Mouse (Mus musculus): ENCODE results near the gene Xylt2. TPM values are rescaled to one million over a fixed set of nuclear protein-coding genes. Genes with fewer than 3 reads are reported as not detected.
"Not testable (repeated sequence)": the region's sequence is repeated elsewhere in the genome, so short reads cannot be mapped to it uniquely, and the experiment has no call there.

Xylt2 gene
- polyA plus RNA-seq, 1 experiment from 2014 or later = 11.7 TPM

DNA sequence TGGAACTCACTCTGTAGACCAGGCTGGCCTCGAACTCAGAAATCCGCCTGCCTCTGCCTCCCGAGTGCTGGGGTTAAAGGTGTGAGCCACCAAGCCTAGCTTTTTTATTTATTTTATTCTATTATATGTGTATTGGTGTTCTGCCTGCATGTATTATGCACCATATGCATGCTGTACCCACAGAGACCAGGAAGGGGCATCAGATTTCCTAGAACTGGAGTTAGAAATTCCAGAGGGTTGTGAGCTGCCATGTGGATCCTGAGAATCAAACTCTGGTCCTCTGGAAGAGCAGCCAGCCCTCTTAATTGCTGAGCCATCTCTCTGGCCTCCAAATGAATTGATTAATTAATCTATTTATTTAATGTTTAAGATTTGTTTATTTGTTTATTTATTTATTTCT, 22.1 kb upstream of the Xylt2 start:
- H3K4me2 ChIP-seq (replicated peaks) = no peak overlapping the region
- H3K9me3 ChIP-seq = no peaks in the 10 kb centered on the region
- ATAC-seq (replicated peaks) = no peak
- H3K9ac ChIP-seq (replicated peaks) = no peak overlapping the region
- H3K27ac ChIP-seq (replicated peaks) = no peak overlapping the region
- whole genome bisulfite sequencing = 98% methylated on average over 3 of the region's 3 CpGs
- H3K27me3 ChIP-seq = no peaks in the 10 kb centered on the region
- no peak overlapping the region for H3K4me3 ChIP-seq
- H3K4me1 ChIP-seq = 0 out of 2 replicates have a peak, but pooled peaks cover 5% of the 10 kb centered on the region
- no peaks in the 10 kb centered on the region for H3K36me3 ChIP-seq

DNA sequence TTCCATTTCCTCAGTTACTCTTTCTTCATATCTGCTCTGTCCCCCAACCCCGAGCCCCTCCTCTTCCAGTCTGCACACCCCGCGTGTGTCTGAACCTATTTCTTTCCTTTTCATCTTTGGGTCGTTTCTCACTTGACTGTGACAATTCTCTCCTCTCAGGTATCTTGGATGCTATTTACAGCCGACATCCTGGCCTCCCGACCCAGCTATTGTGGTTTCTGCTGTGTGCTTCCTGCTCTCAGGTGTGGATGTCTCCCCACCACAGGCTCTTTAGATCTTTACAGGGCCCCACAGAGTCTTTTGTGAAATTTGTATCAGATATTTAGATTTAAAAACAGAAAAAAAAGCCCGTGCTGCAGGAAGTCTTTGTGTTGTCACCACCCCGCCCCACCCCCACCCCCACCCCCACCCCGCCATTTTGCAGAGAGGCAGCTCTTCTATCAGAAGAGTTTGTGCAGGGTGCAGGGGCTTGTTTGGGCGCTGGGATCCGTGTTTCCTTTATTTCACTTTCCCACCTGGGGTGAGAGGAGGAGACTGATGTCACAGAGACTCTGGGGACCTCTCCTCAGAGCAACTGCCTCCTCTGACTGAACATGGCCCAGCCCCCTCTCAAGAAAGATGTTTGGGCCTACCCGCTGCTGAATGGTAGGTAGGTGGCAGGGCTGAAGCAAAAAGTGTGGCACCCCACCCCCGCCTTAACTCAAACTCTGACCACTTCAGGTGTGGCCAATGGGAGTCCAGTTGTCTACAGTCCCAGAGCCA, 20.6 kb upstream of the Xylt2 start:
- Histone ChIP-seq H3K36me3 (no peaks in the 10 kb centered on the region), H3K4me2 (replicated peaks) (no peak overlapping the region), H3K27ac (replicated peaks) (no peak overlapping the region), H3K4me1 (no peaks in the 10 kb centered on the region), H3K27me3 (no peaks in the 10 kb centered on the region), H3K9me3 (no peaks in the 10 kb centered on the region), H3K9ac (replicated peaks) (no peak overlapping the region), H3K4me3 (no peak overlapping the region)
- 53% methylated on average over 13 of the region's 13 CpGs for WGBS
- ATAC-seq (replicated peaks) = no peak

DNA sequence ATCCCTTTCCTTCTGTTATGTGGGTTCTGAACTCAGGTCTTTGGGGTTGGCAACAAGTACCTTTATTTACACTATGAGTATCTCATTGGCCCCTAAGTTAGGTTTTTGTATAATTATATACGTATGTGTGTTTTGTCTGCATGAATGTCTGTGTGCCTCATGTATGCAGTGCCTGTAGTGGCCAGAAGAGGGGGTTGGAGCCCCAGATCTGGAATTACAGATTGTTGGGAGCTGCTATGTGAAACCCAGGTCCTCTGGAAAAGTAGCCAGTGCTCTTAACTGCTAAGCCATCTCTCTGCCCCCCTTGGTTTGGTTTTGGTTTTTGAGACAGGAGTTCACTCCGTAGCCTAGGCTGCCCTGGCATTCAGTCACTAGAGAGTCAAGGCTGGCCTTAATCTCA, 19.8 kb upstream of the Xylt2 start:
- no peaks in the 10 kb centered on the region for H3K36me3 ChIP-seq
- H3K27me3 ChIP-seq = no peaks in the 10 kb centered on the region
- no peak overlapping the region for H3K27ac ChIP-seq (replicated peaks)
- no peaks in the 10 kb centered on the region for H3K4me1 ChIP-seq
- H3K4me3 ChIP-seq = no peak overlapping the region
- no peak overlapping the region for H3K9ac ChIP-seq (replicated peaks)
- ATAC-seq (replicated peaks) = no peak
- H3K4me2 ChIP-seq (replicated peaks) = no peak overlapping the region
- H3K9me3 ChIP-seq = no peaks in the 10 kb centered on the region
- 86% methylated on average over 2 of the region's 2 CpGs for WGBS

DNA sequence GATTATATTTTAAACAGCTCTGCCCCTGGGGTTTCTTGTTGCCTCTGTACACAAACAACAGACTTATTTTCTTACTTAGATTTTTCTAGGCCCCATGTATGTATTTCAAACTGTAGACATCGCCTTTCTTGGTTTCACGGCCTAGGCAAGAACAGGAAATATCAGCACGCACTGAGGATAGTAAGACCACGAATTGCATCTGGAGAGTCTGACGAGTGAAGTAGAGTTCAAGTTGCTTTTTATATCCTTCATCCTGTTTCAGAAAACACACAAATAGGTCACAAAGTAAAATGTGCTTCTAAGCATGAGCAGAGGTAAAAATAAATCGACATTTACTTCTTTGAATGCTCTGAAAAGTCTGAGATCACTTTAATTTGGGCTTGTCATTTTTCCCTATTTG, 18.2 kb upstream of the Xylt2 start:
- Histone ChIP-seq H3K4me2 (replicated peaks) (no peak overlapping the region), H3K36me3 (no peaks in the 10 kb centered on the region), H3K9me3 (no peaks in the 10 kb centered on the region), H3K9ac (replicated peaks) (no peak overlapping the region), H3K4me3 (no peak overlapping the region), H3K27me3 (no peaks in the 10 kb centered on the region), H3K4me1 (no peaks in the 10 kb centered on the region), H3K27ac (replicated peaks) (no peak overlapping the region)
- WGBS = 88% methylated on average over 6 of the region's 6 CpGs
- no peak for ATAC-seq (replicated peaks)

DNA sequence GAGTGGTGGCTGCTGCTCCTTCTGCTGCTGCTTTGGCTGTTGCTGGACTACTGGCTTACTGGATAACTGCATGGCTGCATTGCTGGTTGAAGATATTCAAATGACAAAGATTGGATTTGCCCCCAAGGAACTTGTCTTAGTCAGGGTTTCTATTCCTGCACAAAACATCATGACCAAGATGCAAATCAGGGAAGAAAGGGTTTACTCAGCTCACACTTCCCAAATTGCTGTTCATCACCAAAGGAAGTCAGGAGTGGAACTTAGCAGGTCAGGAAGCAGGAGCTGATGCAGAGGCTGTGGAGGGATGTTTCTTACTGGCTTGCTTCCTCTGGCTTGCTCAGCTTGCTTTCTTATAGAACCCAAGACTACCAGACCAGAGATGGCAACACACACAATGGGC, 15.2 kb upstream of the Xylt2 start:
- not testable (repeated sequence) for H3K4me1 ChIP-seq; H3K36me3 ChIP-seq; H3K27me3 ChIP-seq; H3K4me2 ChIP-seq (replicated peaks); H3K9ac ChIP-seq (replicated peaks); ATAC-seq (replicated peaks); H3K4me3 ChIP-seq; H3K27ac ChIP-seq (replicated peaks); H3K9me3 ChIP-seq

DNA sequence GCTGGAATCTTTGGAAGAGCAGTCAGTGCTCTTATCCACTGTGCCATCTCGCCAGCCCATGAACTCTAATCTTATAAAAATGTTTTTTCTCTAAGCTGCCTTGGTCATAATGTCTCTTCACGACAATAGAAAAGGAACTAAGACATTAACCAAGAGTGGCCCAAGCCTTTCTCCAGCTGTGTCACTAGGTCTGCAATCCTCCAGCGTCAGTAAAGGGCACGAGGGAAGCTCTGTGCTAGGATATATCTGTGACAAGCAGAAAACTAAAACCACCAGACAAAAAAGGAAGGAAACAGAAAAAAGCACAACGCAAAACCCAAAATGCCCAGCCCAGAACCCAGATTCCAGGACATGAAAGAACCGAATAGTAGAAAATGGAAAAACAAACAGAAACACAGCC, 9.9 kb upstream of the Xylt2 start:
- no peak for ATAC-seq (replicated peaks)
- Histone ChIP-seq H3K9ac (replicated peaks) (no peak overlapping the region), H3K36me3 (no peaks in the 10 kb centered on the region), H3K4me3 (no peak overlapping the region), H3K4me1 (no peaks in the 10 kb centered on the region), H3K27ac (replicated peaks) (no peak overlapping the region), H3K9me3 (no peaks in the 10 kb centered on the region), H3K27me3 (no peaks in the 10 kb centered on the region), H3K4me2 (replicated peaks) (no peak overlapping the region)
- 87% methylated on average over 6 of the region's 6 CpGs for WGBS

DNA sequence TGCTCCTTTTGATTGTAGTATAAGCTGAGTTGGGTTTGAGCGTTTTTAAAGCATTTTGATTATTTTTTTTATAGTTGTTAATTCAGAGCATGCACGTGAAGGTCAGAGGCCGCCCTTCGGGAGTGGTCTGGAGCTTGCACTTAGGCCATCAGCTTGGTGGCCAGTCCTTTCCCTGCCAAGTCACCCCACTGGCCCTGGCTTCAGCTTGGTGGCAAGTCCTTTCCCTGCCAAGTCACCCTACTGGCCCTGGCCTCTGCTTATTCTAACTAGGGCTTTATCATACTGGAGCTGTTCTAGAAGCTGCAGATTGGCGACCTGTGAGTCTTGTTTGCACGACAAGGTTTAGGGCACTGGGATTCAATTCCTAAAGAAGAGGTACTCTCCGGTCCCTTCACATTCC, 5.1 kb upstream of the Xylt2 start:
- no peaks in the 10 kb centered on the region for H3K9me3 ChIP-seq
- peaks cover 8% of the 10 kb centered on the region for H3K4me1 ChIP-seq
- H3K27me3 ChIP-seq = no peaks in the 10 kb centered on the region
- H3K36me3 ChIP-seq = no peaks in the 10 kb centered on the region
- no peak overlapping the region for H3K4me3 ChIP-seq
- no peak overlapping the region for H3K27ac ChIP-seq (replicated peaks)
- no peak overlapping the region for H3K4me2 ChIP-seq (replicated peaks)
- ATAC-seq (replicated peaks) = no peak
- 84% methylated on average over 7 of the region's 7 CpGs for WGBS
- H3K9ac ChIP-seq (replicated peaks) = no peak overlapping the region

DNA sequence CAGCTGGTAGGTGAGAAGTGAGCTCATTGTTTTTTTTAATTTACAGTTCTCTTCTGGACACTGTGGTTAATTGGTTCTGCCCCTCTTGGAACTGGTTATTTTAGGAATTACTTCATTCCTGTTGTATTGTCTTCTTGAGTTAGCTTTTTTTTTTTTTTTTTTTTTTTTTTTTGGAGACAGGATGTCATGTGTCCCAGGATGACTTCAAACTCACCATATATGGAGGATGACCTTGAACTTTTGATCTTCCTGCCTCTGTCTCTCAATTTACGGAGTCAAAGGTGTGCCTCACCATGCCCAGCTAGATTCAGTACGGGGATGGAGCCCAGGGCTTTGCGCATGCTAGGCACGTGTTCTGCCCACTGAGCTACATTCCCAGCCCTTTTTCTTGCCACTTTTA, 4.3 kb upstream of the Xylt2 start:
- no peak overlapping the region for H3K9ac ChIP-seq (replicated peaks)
- ATAC-seq (replicated peaks) = no peak
- no peaks in the 10 kb centered on the region for H3K9me3 ChIP-seq
- H3K4me3 ChIP-seq = no peak overlapping the region
- no peak overlapping the region for H3K4me2 ChIP-seq (replicated peaks)
- peaks cover 9% of the 10 kb centered on the region for H3K4me1 ChIP-seq
- H3K36me3 ChIP-seq = no peaks in the 10 kb centered on the region
- no peaks in the 10 kb centered on the region for H3K27me3 ChIP-seq
- H3K27ac ChIP-seq (replicated peaks) = no peak overlapping the region
- WGBS = 90% methylated on average over 4 of the region's 4 CpGs

DNA sequence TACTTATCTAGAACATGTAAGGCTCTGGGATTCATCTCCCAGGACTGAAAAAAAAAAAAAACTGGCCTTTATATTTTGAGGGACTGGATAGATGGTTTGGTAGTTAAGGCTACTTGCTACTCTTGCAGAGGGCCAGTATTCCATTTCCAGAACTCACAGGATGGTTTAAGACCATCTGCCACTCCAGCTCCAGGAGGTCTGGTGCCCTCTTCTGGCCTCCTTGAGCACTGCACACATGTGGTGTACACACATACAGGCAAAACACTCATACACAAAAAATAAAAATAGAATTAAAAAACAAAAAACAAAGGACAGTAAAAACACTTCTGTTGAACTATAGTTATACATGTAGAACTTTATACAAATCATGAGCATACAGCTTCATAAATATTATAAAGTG, 3.3 kb upstream of the Xylt2 start:
- no peak for ATAC-seq (replicated peaks)
- no peak overlapping the region for H3K9ac ChIP-seq (replicated peaks)
- no peak overlapping the region for H3K27ac ChIP-seq (replicated peaks)
- no peaks in the 10 kb centered on the region for H3K36me3 ChIP-seq
- no peak overlapping the region for H3K4me3 ChIP-seq
- peaks cover 19% of the 10 kb centered on the region for H3K4me1 ChIP-seq
- H3K27me3 ChIP-seq = no peaks in the 10 kb centered on the region
- no peaks in the 10 kb centered on the region for H3K9me3 ChIP-seq
- H3K4me2 ChIP-seq (replicated peaks) = no peak overlapping the region

DNA sequence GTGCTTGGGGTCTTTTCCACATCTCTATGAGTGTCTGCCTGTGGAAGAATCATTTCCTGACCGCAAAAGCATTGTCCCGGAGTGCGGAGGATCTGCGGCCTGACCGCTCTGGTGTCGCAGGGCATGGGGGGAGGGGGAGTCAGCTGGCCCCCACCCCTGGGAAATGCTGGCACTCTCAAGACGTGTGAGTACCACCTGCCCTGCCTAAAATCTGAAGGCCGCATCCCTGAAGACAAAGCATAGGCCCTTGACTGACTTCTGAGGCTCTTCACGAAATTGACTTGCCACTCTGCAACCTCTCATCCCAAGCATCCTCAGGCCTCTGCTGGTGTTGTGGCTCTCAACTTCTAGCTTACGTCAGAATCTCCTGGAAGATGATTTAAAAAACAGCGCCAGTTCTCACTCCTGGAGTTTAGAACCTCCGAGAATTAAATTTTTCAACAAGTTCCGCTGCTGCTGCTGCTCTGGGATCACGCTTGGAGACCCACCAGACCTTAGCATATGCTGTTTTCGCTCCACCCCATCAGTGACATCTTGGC, 361 bp upstream of the Xylt2 start:
- Histone ChIP-seq H3K9ac (replicated peaks) (peak overlapping the region; percentile 83), H3K4me1 (peaks cover 26% of the 10 kb centered on the region), H3K27ac (replicated peaks) (peak overlapping the region; percentile 84), H3K27me3 (no peaks in the 10 kb centered on the region), H3K36me3 (no peaks in the 10 kb centered on the region), H3K4me3 (peak overlapping the region; percentile 69), H3K9me3 (no peaks in the 10 kb centered on the region), H3K4me2 (replicated peaks) (peak overlapping the region; percentile 84)
- 27% methylated on average over 15 of the region's 15 CpGs for WGBS
- no peak for ATAC-seq (replicated peaks)

DNA sequence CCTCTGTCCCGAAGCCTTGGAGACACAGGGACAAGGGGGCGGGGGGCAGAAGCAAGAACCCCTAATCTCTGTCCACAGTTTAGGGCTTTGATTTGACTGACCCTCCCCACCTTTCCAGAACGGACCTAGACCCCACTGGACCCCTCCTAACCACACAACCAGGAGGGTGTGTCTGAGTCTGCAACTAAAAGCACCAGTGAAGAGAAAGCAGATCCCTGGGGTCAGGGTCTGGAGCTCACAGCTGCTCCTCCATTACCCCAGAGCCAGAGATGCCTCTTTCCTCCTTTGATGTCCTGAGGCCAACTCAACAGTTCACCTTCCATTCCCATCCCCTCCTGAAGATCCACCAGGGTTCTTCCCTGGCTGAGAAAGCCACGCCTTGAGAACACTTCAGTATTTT, 1.0 kb downstream of the Xylt2 start:
- no peak for ATAC-seq (replicated peaks)
- Histone ChIP-seq H3K9me3 (no peaks in the 10 kb centered on the region), H3K4me3 (peak overlapping the region; percentile 69), H3K27me3 (no peaks in the 10 kb centered on the region), H3K9ac (replicated peaks) (peak overlapping the region; percentile 83), H3K27ac (replicated peaks) (no peak overlapping the region), H3K4me2 (replicated peaks) (peak overlapping the region; percentile 84), H3K4me1 (peaks cover 26% of the 10 kb centered on the region), H3K36me3 (no peaks in the 10 kb centered on the region)
- 41% methylated on average over 4 of the region's 4 CpGs for WGBS

DNA sequence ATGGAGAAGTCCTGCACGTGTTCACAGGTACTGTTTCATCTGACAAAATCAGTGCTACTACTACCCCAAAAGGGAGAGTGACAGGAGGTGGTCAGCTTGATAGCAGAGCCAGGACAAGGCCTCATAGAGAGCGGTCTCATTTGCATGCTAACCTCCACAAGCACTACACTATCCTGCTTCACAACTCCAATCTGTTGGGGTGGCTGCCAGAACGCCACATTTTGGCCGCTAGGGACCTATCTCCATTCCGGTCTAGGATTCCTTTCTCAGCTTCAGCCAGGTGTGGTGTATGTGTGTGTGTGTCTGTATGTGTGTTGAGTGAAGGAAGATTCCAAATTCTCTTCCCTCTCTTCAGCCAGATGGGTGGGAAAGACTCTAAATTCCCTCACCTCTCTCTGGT, 1.9 kb downstream of the Xylt2 start:
- ATAC-seq (replicated peaks) = no peak
- Histone ChIP-seq H3K4me3 (no peak overlapping the region), H3K9ac (replicated peaks) (no peak overlapping the region), H3K27me3 (no peaks in the 10 kb centered on the region), H3K36me3 (no peaks in the 10 kb centered on the region), H3K27ac (replicated peaks) (no peak overlapping the region), H3K9me3 (no peaks in the 10 kb centered on the region), H3K4me1 (peaks cover 26% of the 10 kb centered on the region), H3K4me2 (replicated peaks) (no peak overlapping the region)
- WGBS = 78% methylated on average over 5 of the region's 5 CpGs

DNA sequence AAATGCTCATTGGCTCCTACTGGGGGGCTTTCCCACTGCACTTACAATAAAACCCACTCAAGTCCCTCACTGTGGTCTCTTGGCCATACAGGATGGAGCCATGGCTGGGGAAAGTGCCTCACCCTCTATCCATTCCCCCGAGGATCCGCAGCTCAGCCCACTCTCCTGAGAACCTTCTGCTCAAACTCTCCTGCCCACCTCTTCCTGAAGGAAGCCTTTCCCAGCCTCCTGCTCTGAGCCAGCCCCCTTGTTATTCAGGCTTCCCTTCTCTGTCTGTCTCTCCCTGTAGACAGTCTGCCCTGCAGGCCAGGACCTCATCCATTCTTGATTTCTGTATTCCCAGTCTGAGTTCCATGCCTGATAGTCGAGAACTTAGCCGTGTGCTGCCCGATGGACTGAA, 2.3 kb downstream of the Xylt2 start:
- no peak overlapping the region for H3K4me3 ChIP-seq
- H3K9me3 ChIP-seq = no peaks in the 10 kb centered on the region
- H3K4me2 ChIP-seq (replicated peaks) = no peak overlapping the region
- H3K27ac ChIP-seq (replicated peaks) = no peak overlapping the region
- 84% methylated on average over 5 of the region's 5 CpGs for WGBS
- H3K27me3 ChIP-seq = no peaks in the 10 kb centered on the region
- no peak overlapping the region for H3K9ac ChIP-seq (replicated peaks)
- peaks cover 26% of the 10 kb centered on the region for H3K4me1 ChIP-seq
- ATAC-seq (replicated peaks) = no peak
- peaks cover 3% of the 10 kb centered on the region; the same call in 1 of the 2 replicates for H3K36me3 ChIP-seq

Data from forebrain, embryonic 15.5 days (tissue).